Mouse (Mus musculus) layer of hippocampus, adult 9-11 months (tissue): ENCODE data around the gene Barx1.

Source experiments
- DNase-seq: peaks from one replicate; pipeline ENCODE4 v3.0.0; 2022

Gene Barx1

GRCm38 (mm10) chr13:48662431-48663143 lies at the start of gene Barx1:
Barx1 (plus strand) TSS chr13:48662998.
- no peak for DNase-seq

- no peak for DNase-seq
These were observed 48.3 kb upstream of the Barx1 start for GRCm38 (mm10) chr13:48614525-48614924.

- no peak for DNase-seq
These were observed 45.0 kb upstream of the Barx1 start for GRCm38 (mm10) chr13:48617774-48618173.

- no peak for DNase-seq
These were observed 43.9 kb upstream of the Barx1 start for GRCm38 (mm10) chr13:48618890-48619289.

GRCm38 (mm10) chr13:48624968-48625398 lies 37.8 kb upstream of the Barx1 start:
- DNase-seq: no peak

GRCm38 (mm10) chr13:48625433-48626184 lies 37.2 kb upstream of the Barx1 start, which contains the start of gene Ptpdc1:
Ptpdc1 (minus strand) TSS chr13:48625664.
- DNase-seq: peak; percentile 98

- DNase-seq: no peak
These were observed 31.1 kb upstream of the Barx1 start for GRCm38 (mm10) chr13:48631691-48632090.

- DNase-seq: no peak
These were observed 25.1 kb upstream of the Barx1 start for GRCm38 (mm10) chr13:48637706-48638105.

- DNase-seq: peak; percentile 54
These were observed 23.2 kb upstream of the Barx1 start for GRCm38 (mm10) chr13:48639570-48639969.

- DNase-seq: no peak
These were observed 19.7 kb upstream of the Barx1 start for GRCm38 (mm10) chr13:48643072-48643471.

GRCm38 (mm10) chr13:48643991-48644390 lies 18.8 kb upstream of the Barx1 start:
- DNase-seq: no peak

GRCm38 (mm10) chr13:48646696-48647095 lies 16.1 kb upstream of the Barx1 start:
- DNase-seq: no peak

- DNase-seq: no peak
These were observed 12.2 kb upstream of the Barx1 start for GRCm38 (mm10) chr13:48650615-48651014.

GRCm38 (mm10) chr13:48651132-48652065 lies 11.4 kb upstream of the Barx1 start:
- no peak for DNase-seq

- peak; percentile 35 for DNase-seq
These were observed 8.7 kb upstream of the Barx1 start for GRCm38 (mm10) chr13:48653788-48654770.

GRCm38 (mm10) chr13:48655637-48656036 lies 7.2 kb upstream of the Barx1 start:
- peak; percentile 30 for DNase-seq

GRCm38 (mm10) chr13:48657791-48658190 lies 5.0 kb upstream of the Barx1 start:
- no peak for DNase-seq

- DNase-seq: no peak
These were observed 4.1 kb upstream of the Barx1 start for GRCm38 (mm10) chr13:48658588-48659253.

GRCm38 (mm10) chr13:48659254-48660220 lies 3.3 kb upstream of the Barx1 start:
- DNase-seq: no peak

- no peak for DNase-seq
These were observed 2.5 kb upstream of the Barx1 start for GRCm38 (mm10) chr13:48660221-48660734.
